Mouse (Mus musculus) heart, embryonic 14.5 days (tissue): Measurements from ENCODE around the gene Hamp. TPM values are rescaled to one million over a fixed set of nuclear protein-coding genes. Genes with fewer than 3 reads are reported as not detected.

Experiments used
- ATAC-seq: fragments of 200-750 bp; cut with Nextera tagmentation; 2 replicates; pipeline ENCODE4 v1.8.0; 2017; ENCODE audit warnings: low read depth, moderate TSS enrichment; ENCODE audit not compliant: insufficient number of reproducible peaks, insufficient read depth, low FRiP score
- H3K27ac ChIP-seq, 2 experiments: fragments of 200-500 bp in 1 of 2; fragments of 300-500 bp in 1 of 2; sonication (generic) in 1 of 2; replicated peaks in 1 of 2; 2 replicates each; pipeline ENCODE4 v1.5.1; 2012 to 2014; ENCODE audit warnings: low read depth in 2 of 2, low read length in 2 of 2, control low read depth in 1 of 2, mild to moderate bottlenecking in 1 of 2, mixed read lengths in 1 of 2; ENCODE audit not compliant: control insufficient read depth in 1 of 2, insufficient read depth in 1 of 2
- H3K27me3 ChIP-seq: fragments of 300-500 bp; sonication (generic); 2 replicates; pipeline ENCODE4 v1.6.1; 2014; ENCODE audit warnings: mild to moderate bottlenecking, low read length, control low read depth; ENCODE audit not compliant: control insufficient read depth, insufficient read depth
- H3K36me3 ChIP-seq: fragments of 300-500 bp; sonication (generic); 2 replicates; pipeline ENCODE4 v1.6.1; 2014; ENCODE audit warnings: mild to moderate bottlenecking, control low read depth, low read length, mixed read lengths; ENCODE audit not compliant: control insufficient read depth, insufficient read depth
- H3K4me1 ChIP-seq, 2 experiments: fragments of 200-500 bp in 1 of 2; fragments of 300-500 bp in 1 of 2; sonication (generic) in 1 of 2; 2 replicates each; pipeline ENCODE4 v1.6.1; 2012 to 2014; ENCODE audit warnings: low read length in 2 of 2, control low read depth in 1 of 2, mixed read lengths in 1 of 2; ENCODE audit not compliant: control insufficient read depth in 2 of 2, insufficient read depth in 2 of 2
- H3K4me2 ChIP-seq: fragments of 300-500 bp; sonication (generic); 2 replicates; pipeline ENCODE4 v1.6.1; 2014; ENCODE audit warnings: mild to moderate bottlenecking, low read length
- H3K4me3 ChIP-seq, 2 experiments: fragments of 200-500 bp in 1 of 2; fragments of 300-500 bp in 1 of 2; sonication (generic) in 1 of 2; 2 replicates each; pipeline ENCODE4 v1.5.1; 2012 to 2014; ENCODE audit warnings: low read length in 2 of 2, mild to moderate bottlenecking in 2 of 2, control low read depth in 1 of 2, low read depth in 1 of 2, moderate library complexity in 1 of 2; ENCODE audit not compliant: control insufficient read depth in 1 of 2, insufficient read depth in 1 of 2
- H3K9ac ChIP-seq: fragments of 300-500 bp; sonication (generic); 2 replicates; pipeline ENCODE4 v1.6.1; 2014; ENCODE audit warnings: mild to moderate bottlenecking, low read length
- H3K9me3 ChIP-seq: fragments of 300-500 bp; sonication (generic); 2 replicates; pipeline ENCODE4 v1.6.1; 2016; ENCODE audit warnings: low read length, control low read depth; ENCODE audit not compliant: control insufficient read depth
- WGBS: fragments of 180-500 bp; shearing (Covaris S2); extraction: QIAGEN DNeasy Blood & Tissue Kit; methylation state at CpG from one replicate; pipeline ENCODE4 v1.1.7; 2014; 5-methylcytosine and 5-hydroxymethylcytosine counted together
- polyA plus RNA-seq: library from polyadenylated mRNA; unstranded; fragments of >200 nt; fragmentation: Nextera tagmentation; extraction: Ambion mirVana; gene quantifications from 2 replicates; pipeline ENCODE4 v1.2.1, GENCODE M21; 2014

The Hamp gene
- polyA plus RNA-seq, 1 experiment from 2014 or later = not detected

DNA sequence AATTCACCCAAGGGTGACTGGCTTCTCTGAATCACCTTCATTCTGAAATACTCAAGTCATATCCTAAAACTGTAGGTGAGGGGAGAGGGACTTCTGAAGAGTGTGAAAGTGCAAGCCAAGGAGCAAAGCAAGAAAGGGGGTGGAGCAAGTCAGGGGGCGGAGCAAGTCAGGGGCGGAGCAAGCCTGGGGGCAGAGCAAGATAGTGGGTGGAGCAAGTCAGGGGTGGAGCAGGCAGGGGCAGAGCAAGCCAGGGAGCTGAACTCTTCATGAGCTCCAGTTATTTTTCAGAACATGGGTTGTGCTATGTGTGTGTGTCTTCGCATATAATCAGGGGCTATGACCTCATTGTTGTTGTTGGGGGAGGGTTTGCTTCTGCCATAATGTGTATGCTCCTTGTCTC lies 23.6 kb downstream of the Hamp start:
- Histone ChIP-seq H3K4me2 (no peak overlapping the region), H3K27ac (no peak overlapping the region), H3K4me3 (no peak overlapping the region), H3K9me3 (no peaks in the 10 kb centered on the region), H3K27me3 (no peaks in the 10 kb centered on the region), H3K9ac (no peak overlapping the region), H3K4me1 (no peaks in the 10 kb centered on the region; a peak in 1 of 4 replicates), H3K36me3 (no peaks in the 10 kb centered on the region)
- ATAC-seq = no peak
- 46% methylated on average over 3 of the region's 3 CpGs for WGBS

GRCm38 (mm10) chr7:30917219-30917618 lies 26.6 kb downstream of the Hamp start:
- 48% methylated on average over 4 of the region's 4 CpGs for WGBS
- Histone ChIP-seq H3K4me3 (no peak overlapping the region), H3K4me1 (peaks cover 0 to 7% of the 10 kb centered on the region in 2 experiments; a peak in 2 of 4 replicates), H3K9ac (no peak overlapping the region), H3K9me3 (no peaks in the 10 kb centered on the region), H3K27me3 (no peaks in the 10 kb centered on the region), H3K4me2 (no peak overlapping the region), H3K27ac (no peak overlapping the region), H3K36me3 (no peaks in the 10 kb centered on the region)
- no peak for ATAC-seq

GRCm38 (mm10) chr7:30916713-30917112 lies 27.1 kb downstream of the Hamp start:
- no peak overlapping the region for H3K27ac ChIP-seq
- no peaks in the 10 kb centered on the region for H3K36me3 ChIP-seq
- H3K9ac ChIP-seq = no peak overlapping the region
- WGBS = 31% methylated on average over 6 of the region's 6 CpGs
- peaks cover 0 to 7% of the 10 kb centered on the region in 2 experiments; a peak in 2 of 4 replicates for H3K4me1 ChIP-seq
- no peaks in the 10 kb centered on the region for H3K27me3 ChIP-seq
- no peak overlapping the region for H3K4me2 ChIP-seq
- H3K4me3 ChIP-seq = no peak overlapping the region
- ATAC-seq = no peak
- no peaks in the 10 kb centered on the region for H3K9me3 ChIP-seq

- Histone ChIP-seq H3K9ac (no peak within 1 kb of the TSS), H3K27ac (no peak within 1 kb of the TSS), H3K4me1 (peaks cover 0 to 7% of the 10 kb centered on the region in 2 experiments; a peak in 2 of 4 replicates), H3K4me2 (no peak within 1 kb of the TSS), H3K36me3 (no peaks in the 10 kb centered on the region), H3K4me3 (no peak within 1 kb of the TSS), H3K9me3 (no peaks in the 10 kb centered on the region), H3K27me3 (no peaks in the 10 kb centered on the region)
- 62% methylated on average over 8 of the region's 8 CpGs for WGBS
- no peak for ATAC-seq
These were observed 29.1 kb downstream of the Hamp start, which contains the start of gene Mag for GRCm38 (mm10) chr7:30914732-30915131. Gene Mag (minus strand): TSS chr7:30914873.

DNA sequence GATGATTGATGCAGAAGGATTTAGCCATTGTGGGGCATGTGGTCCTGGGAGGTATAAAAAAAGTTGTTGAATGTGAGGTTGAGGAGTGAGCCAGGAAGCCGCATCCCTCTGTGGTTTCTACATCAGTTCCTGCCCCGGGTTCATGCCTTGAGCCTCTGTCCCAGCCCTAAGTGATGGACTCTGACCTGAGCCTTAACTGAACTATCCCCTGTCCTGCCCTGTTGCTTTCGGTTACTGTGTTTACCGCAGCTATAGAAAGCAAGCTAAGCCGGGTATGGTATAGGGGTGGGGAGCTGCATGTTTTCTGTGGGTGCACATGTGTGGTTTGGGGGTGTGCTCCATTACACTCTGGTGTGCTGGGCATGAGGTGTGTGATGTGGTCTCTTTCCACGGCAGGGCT lies 34.1 kb downstream of the Hamp start:
- 80% methylated on average over 6 of the region's 6 CpGs for WGBS
- Histone ChIP-seq H3K27ac (no peak overlapping the region), H3K36me3 (no peaks in the 10 kb centered on the region), H3K9me3 (no peaks in the 10 kb centered on the region), H3K4me3 (no peak overlapping the region), H3K4me2 (no peak overlapping the region), H3K4me1 (peaks cover 2 to 13% of the 10 kb centered on the region in 2 experiments; a peak in 2 of 4 replicates), H3K27me3 (peaks cover 11% of the 10 kb centered on the region), H3K9ac (no peak overlapping the region)
- ATAC-seq = no peak

GRCm38 (mm10) chr7:30908992-30909431 lies 34.8 kb downstream of the Hamp start:
- Histone ChIP-seq H3K4me3 (no peak overlapping the region), H3K4me2 (peak overlapping the region; percentile 44), H3K9me3 (no peaks in the 10 kb centered on the region), H3K27me3 (peaks cover 11% of the 10 kb centered on the region), H3K36me3 (no peaks in the 10 kb centered on the region), H3K9ac (no peak overlapping the region), H3K27ac (no peak overlapping the region), H3K4me1 (peaks cover 2 to 13% of the 10 kb centered on the region in 2 experiments; a peak in 2 of 4 replicates)
- 22% methylated on average over 16 of the region's 17 CpGs for WGBS
- no peak for ATAC-seq

- Histone ChIP-seq H3K9me3 (no peaks in the 10 kb centered on the region), H3K27ac (no peak overlapping the region), H3K36me3 (no peaks in the 10 kb centered on the region), H3K4me3 (no peak overlapping the region), H3K9ac (no peak overlapping the region), H3K4me1 (peaks cover 2 to 11% of the 10 kb centered on the region in 2 experiments; a peak in 2 of 4 replicates), H3K4me2 (peak overlapping the region; percentile 44), H3K27me3 (peaks cover 11% of the 10 kb centered on the region)
- ATAC-seq = no peak
- WGBS = 3% methylated on average over 23 of the region's 26 CpGs
These were observed 35.4 kb downstream of the Hamp start for GRCm38 (mm10) chr7:30908277-30908991.
